Mouse (Mus musculus) embryonic facial prominence, embryonic 12.5 days (tissue): ENCODE data around the gene Noa1. TPM values are rescaled to one million over a fixed set of nuclear protein-coding genes. Genes with fewer than 3 reads are reported as not detected.

Source experiments
- ATAC-seq: fragments of 200-750 bp; cut with Nextera tagmentation; 2 replicates; pipeline ENCODE4 v1.8.0; 2017; ENCODE audit not compliant: insufficient number of reproducible peaks, insufficient read depth, low FRiP score, low TSS enrichment
- H3K27ac ChIP-seq: fragments of 300-500 bp; sonication (generic); 2 replicates; pipeline ENCODE4 v1.5.1; 2016; ENCODE audit warnings: mild to moderate bottlenecking
- H3K27me3 ChIP-seq: fragments of 300-500 bp; sonication (generic); 2 replicates; pipeline ENCODE4 v1.6.1; 2016; ENCODE audit warnings: mild to moderate bottlenecking, moderate library complexity
- H3K36me3 ChIP-seq: fragments of 300-500 bp; sonication (generic); 2 replicates; pipeline ENCODE4 v1.6.1; 2016; ENCODE audit warnings: mild to moderate bottlenecking
- H3K4me1 ChIP-seq: fragments of 300-500 bp; sonication (generic); 2 replicates; pipeline ENCODE4 v1.6.1; 2016
- H3K4me2 ChIP-seq: fragments of 300-500 bp; sonication (generic); replicated peaks from 2 replicates; pipeline ENCODE4 v1.6.1; 2016; ENCODE audit warnings: mild to moderate bottlenecking, moderate library complexity
- H3K4me3 ChIP-seq: fragments of 300-500 bp; sonication (generic); 2 replicates; pipeline ENCODE4 v1.5.1; 2016; ENCODE audit warnings: mild to moderate bottlenecking
- H3K9ac ChIP-seq: fragments of 300-500 bp; sonication (generic); 2 replicates; pipeline ENCODE4 v1.6.1; 2016; ENCODE audit warnings: mild to moderate bottlenecking, moderate library complexity
- H3K9me3 ChIP-seq: fragments of 300-500 bp; sonication (generic); 2 replicates; pipeline ENCODE4 v1.6.1; 2016; ENCODE audit warnings: mild to moderate bottlenecking, moderate library complexity
- WGBS: fragments of 180-500 bp; shearing (Covaris S2); methylation state at CpG from one replicate; pipeline ENCODE4 v1.1.7; 2016; 5-methylcytosine and 5-hydroxymethylcytosine counted together
- polyA plus RNA-seq: library from polyadenylated mRNA; unstranded; fragments of >200 nt; fragmentation: Nextera tagmentation; extraction: Ambion mirVana; gene quantifications from 2 replicates; pipeline ENCODE4 v1.2.1, GENCODE M21; 2016

The Noa1 gene
- polyA plus RNA-seq, 1 experiment from 2014 or later = 32.7 TPM

- H3K4me2 ChIP-seq = peak overlapping the region; percentile 59
- no peaks in the 10 kb centered on the region for H3K27me3 ChIP-seq
- ATAC-seq = peak; percentile 38
- H3K4me1 ChIP-seq = peaks cover 26% of the 10 kb centered on the region
- peak overlapping the region; percentile 98 for H3K27ac ChIP-seq
- no peaks in the 10 kb centered on the region for H3K9me3 ChIP-seq
- under 1% methylated on average over 67 of the region's 87 CpGs for WGBS
- peaks cover 31% of the 10 kb centered on the region for H3K36me3 ChIP-seq
- H3K4me3 ChIP-seq = peak overlapping the region; percentile 94
- peak overlapping the region; percentile 97 for H3K9ac ChIP-seq
Observed at GRCm38 (mm10) chr5:77266066-77266885, 43.6 kb downstream of the Noa1 start.

- peak overlapping the region; percentile 98 for H3K27ac ChIP-seq
- H3K4me2 ChIP-seq = peak overlapping the region; percentile 59
- peak overlapping the region; percentile 94 for H3K4me3 ChIP-seq
- peaks cover 25% of the 10 kb centered on the region for H3K36me3 ChIP-seq
- no peaks in the 10 kb centered on the region for H3K9me3 ChIP-seq
- ATAC-seq = peak; percentile 91
- 1% methylated on average over 44 of the region's 53 CpGs for WGBS
- no peaks in the 10 kb centered on the region for H3K27me3 ChIP-seq
- peaks cover 23% of the 10 kb centered on the region for H3K4me1 ChIP-seq
- peak overlapping the region; percentile 97 for H3K9ac ChIP-seq
Observed at GRCm38 (mm10) chr5:77265671-77266065, 44.2 kb downstream of the Noa1 start.

- peak; percentile 86 for ATAC-seq
- peak within 1 kb of the TSS; percentile 98 for H3K27ac ChIP-seq
- H3K9ac ChIP-seq = peak within 1 kb of the TSS; percentile 97
- WGBS = 1% methylated on average over 54 of the region's 78 CpGs
- H3K4me2 ChIP-seq = peak within 1 kb of the TSS; percentile 59
- H3K4me3 ChIP-seq = peak within 1 kb of the TSS; percentile 94
- H3K4me1 ChIP-seq = peaks cover 21% of the 10 kb centered on the region
- H3K36me3 ChIP-seq = peaks cover 22% of the 10 kb centered on the region
- H3K9me3 ChIP-seq = no peaks in the 10 kb centered on the region
- no peaks in the 10 kb centered on the region for H3K27me3 ChIP-seq
Observed at GRCm38 (mm10) chr5:77265081-77265670, 44.7 kb downstream of the Noa1 start, which contains the start of gene Rest. TSS of gene Rest (plus strand) at chr5:77265491.

GRCm38 (mm10) chr5:77262105-77262504 lies 47.8 kb downstream of the Noa1 start:
- no peak overlapping the region for H3K4me2 ChIP-seq
- no peaks in the 10 kb centered on the region for H3K4me1 ChIP-seq
- H3K27ac ChIP-seq = no peak overlapping the region
- H3K27me3 ChIP-seq = no peaks in the 10 kb centered on the region
- H3K36me3 ChIP-seq = no peaks in the 10 kb centered on the region
- no peak overlapping the region for H3K4me3 ChIP-seq
- no peak overlapping the region for H3K9ac ChIP-seq
- WGBS = 69% methylated on average over 5 of the region's 5 CpGs
- ATAC-seq = no peak
- no peaks in the 10 kb centered on the region for H3K9me3 ChIP-seq

GRCm38 (mm10) chr5:77261137-77261536 lies 48.7 kb downstream of the Noa1 start:
- Histone ChIP-seq H3K9ac (no peak overlapping the region), H3K4me2 (no peak overlapping the region), H3K36me3 (no peaks in the 10 kb centered on the region), H3K27me3 (no peaks in the 10 kb centered on the region), H3K27ac (no peak overlapping the region), H3K4me1 (no peaks in the 10 kb centered on the region), H3K9me3 (no peaks in the 10 kb centered on the region), H3K4me3 (no peak overlapping the region)
- 75% methylated on average over 4 of the region's 4 CpGs for WGBS
- ATAC-seq = no peak

GRCm38 (mm10) chr5:77260141-77260540 lies 49.7 kb downstream of the Noa1 start:
- 51% methylated on average over 6 of the region's 6 CpGs for WGBS
- no peak for ATAC-seq
- Histone ChIP-seq H3K9ac (no peak overlapping the region), H3K27ac (no peak overlapping the region), H3K27me3 (no peaks in the 10 kb centered on the region), H3K36me3 (no peaks in the 10 kb centered on the region), H3K9me3 (no peaks in the 10 kb centered on the region), H3K4me3 (no peak overlapping the region), H3K4me1 (no peaks in the 10 kb centered on the region), H3K4me2 (no peak overlapping the region)

GRCm38 (mm10) chr5:77259315-77259714 lies 50.6 kb downstream of the Noa1 start:
- H3K27ac ChIP-seq = no peak overlapping the region
- no peak overlapping the region for H3K9ac ChIP-seq
- no peaks in the 10 kb centered on the region for H3K4me1 ChIP-seq
- no peak overlapping the region for H3K4me2 ChIP-seq
- ATAC-seq = no peak
- no peaks in the 10 kb centered on the region for H3K27me3 ChIP-seq
- no peaks in the 10 kb centered on the region for H3K36me3 ChIP-seq
- no peaks in the 10 kb centered on the region for H3K9me3 ChIP-seq
- no peak overlapping the region for H3K4me3 ChIP-seq

- H3K9ac ChIP-seq = no peak overlapping the region
- no peaks in the 10 kb centered on the region for H3K36me3 ChIP-seq
- WGBS = 87% methylated on average over 3 of the region's 3 CpGs
- H3K4me1 ChIP-seq = no peaks in the 10 kb centered on the region
- ATAC-seq = no peak
- no peaks in the 10 kb centered on the region for H3K27me3 ChIP-seq
- H3K4me2 ChIP-seq = no peak overlapping the region
- no peak overlapping the region for H3K27ac ChIP-seq
- no peak overlapping the region for H3K4me3 ChIP-seq
- no peaks in the 10 kb centered on the region for H3K9me3 ChIP-seq
Observed at GRCm38 (mm10) chr5:77257603-77258002, 52.3 kb downstream of the Noa1 start.

GRCm38 (mm10) chr5:77254402-77254801 lies 55.5 kb downstream of the Noa1 start:
- H3K4me1 ChIP-seq = no peaks in the 10 kb centered on the region
- no peak for ATAC-seq
- H3K4me2 ChIP-seq = no peak overlapping the region
- no peak overlapping the region for H3K27ac ChIP-seq
- H3K9me3 ChIP-seq = no peaks in the 10 kb centered on the region
- no peaks in the 10 kb centered on the region for H3K27me3 ChIP-seq
- no peak overlapping the region for H3K4me3 ChIP-seq
- H3K9ac ChIP-seq = no peak overlapping the region
- no peaks in the 10 kb centered on the region for H3K36me3 ChIP-seq
- 57% methylated on average over 3 of the region's 3 CpGs for WGBS

- Histone ChIP-seq H3K4me2 (no peak overlapping the region), H3K4me3 (no peak overlapping the region), H3K27ac (no peak overlapping the region), H3K4me1 (no peaks in the 10 kb centered on the region), H3K27me3 (no peaks in the 10 kb centered on the region), H3K9ac (no peak overlapping the region), H3K9me3 (no peaks in the 10 kb centered on the region), H3K36me3 (no peaks in the 10 kb centered on the region)
- WGBS = 73% methylated on average over 1 of the region's 1 CpGs
- no peak for ATAC-seq
Observed at GRCm38 (mm10) chr5:77253154-77253553, 56.7 kb downstream of the Noa1 start.

- no peaks in the 10 kb centered on the region for H3K4me1 ChIP-seq
- H3K4me2 ChIP-seq = no peak overlapping the region
- no peaks in the 10 kb centered on the region for H3K36me3 ChIP-seq
- no peak overlapping the region for H3K9ac ChIP-seq
- ATAC-seq = no peak
- WGBS = 66% methylated on average over 8 of the region's 8 CpGs
- no peaks in the 10 kb centered on the region for H3K9me3 ChIP-seq
- H3K4me3 ChIP-seq = no peak overlapping the region
- no peak overlapping the region for H3K27ac ChIP-seq
- H3K27me3 ChIP-seq = no peaks in the 10 kb centered on the region
Observed at GRCm38 (mm10) chr5:77252115-77252827, 57.6 kb downstream of the Noa1 start.

GRCm38 (mm10) chr5:77251656-77252055 lies 58.2 kb downstream of the Noa1 start:
- Histone ChIP-seq H3K4me2 (no peak overlapping the region), H3K27me3 (no peaks in the 10 kb centered on the region), H3K4me3 (no peak overlapping the region), H3K36me3 (no peaks in the 10 kb centered on the region), H3K27ac (no peak overlapping the region), H3K9me3 (no peaks in the 10 kb centered on the region), H3K9ac (no peak overlapping the region), H3K4me1 (no peaks in the 10 kb centered on the region)
- no peak for ATAC-seq
- WGBS = 48% methylated on average over 5 of the region's 5 CpGs
